Mouse (Mus musculus): ENCODE measurements around the gene Msantd3.

- TF ChIP-seq ZNF384 (IDR thresholded peaks at IDR 0.05; ENCODE audit: low read depth, low read length) (no peak), MAFK (IDR thresholded peaks at IDR 0.05; ENCODE audit: insufficient read depth, low read depth, low read length) (no peak), ZC3H11A (IDR thresholded peaks at IDR 0.05; ENCODE audit: borderline replicate concordance, low read depth, low read length) (no peak), CHD2 (IDR thresholded peaks at IDR 0.05; ENCODE audit: low read depth, low read length) (no peak), HCFC1 (IDR thresholded peaks at IDR 0.05; ENCODE audit: borderline replicate concordance, insufficient read depth, low read length) (no peak)
Observed at GRCm38 (mm10) chr4:48555729-48556128, 16.0 kb downstream of the Msantd3 start.
